In genomic region chr5:130707755-130708154, GRCm38 (mm10) we compare ENCODE assay signal across 19 mouse cellular contexts.
DNase-seq lines count a peak whose midpoint lies in the region; TF ChIP-seq lines count a peak whose summit lies in the region.
"Had no signal": no experiment of that assay in that cellular context is flagged by ENCODE, and none has a peak within 500 bp of the region (broad histone marks: within the 10 kb centered on the region; RNA-seq: fewer than 3 reads in every experiment).

No protein-coding gene starts in this region.

- H3K4me1 ChIP-seq in cerebellum, adult 2 months (ENCODE audit: control insufficient read depth, insufficient read depth, low read length), result peaks cover 44% of the 10 kb centered on the region
- no peaks in the 10 kb centered on the region for H3K4me1 ChIP-seq in heart, embryonic 10.5 days

- peak overlapping the region; percentile 63; the same call in 1 of the 2 replicates for H3K27ac ChIP-seq in cerebellum, adult 2 months (ENCODE audit: insufficient read depth, low read length)
- H3K27ac ChIP-seq in heart, embryonic 10.5 days, result no peak overlapping the region

- TF ChIP-seq CTCF in cerebellum, adult 2 months (IDR thresholded peaks at IDR 0.05; ENCODE audit: borderline replicate concordance, insufficient read depth, low read depth, low read length), result 0 out of 2 replicates have a peak, but pooled peaks have one; percentile 1

- no peak for TF ChIP-seq POLR2A in cerebellum, adult 2 months (IDR thresholded peaks at IDR 0.05; ENCODE audit: borderline replicate concordance, insufficient read depth, low read length)

- H3K4me3 ChIP-seq in cerebellum, adult 2 months (replicated peaks; ENCODE audit: insufficient read depth, low read depth, low read length), result no peak overlapping the region
- H3K4me3 ChIP-seq in heart, embryonic 10.5 days, result no peak overlapping the region

- WGBS in cerebellum, adult 2 months, result 68% methylated on average over 3 of the region's 3 CpGs
- 78% methylated on average over 3 of the region's 3 CpGs for WGBS in heart, embryonic 10.5 days

- H3K27me3 ChIP-seq in cerebellum, adult 2 months (ENCODE audit: control insufficient read depth, insufficient read depth, low read length), result no peaks in the 10 kb centered on the region
- no peaks in the 10 kb centered on the region for H3K27me3 ChIP-seq in heart, embryonic 10.5 days (ENCODE audit: insufficient read depth, poor library complexity, severe bottlenecking)
- H3K27me3 ChIP-seq: CH12.LX, Patski had no signal

- no peaks in the 10 kb centered on the region for H3K9me3 ChIP-seq in heart, embryonic 10.5 days

- H3K36me3 ChIP-seq in heart, embryonic 10.5 days, result no peaks in the 10 kb centered on the region
- H3K36me3 ChIP-seq: G1E had no signal

- DNase-seq in cerebellum, adult 2 months, result no peak
- no peak for DNase-seq in cerebellum, adult 9-11 months
- peak; percentile 52 for DNase-seq in heart, adult 11 months
- no peak for DNase-seq in heart, adult 18-20 months
- peak; percentile 60 for DNase-seq in heart, embryonic 10.5 days (ENCODE audit: low spot score)
- no peak for DNase-seq in heart, postnatal 4 days
- DNase-seq: adrenal gland, adult 2 months; adrenal gland, adult 8-10 months; adrenal gland, postnatal 10 days; adrenal gland, postnatal 14 days; adrenal gland, postnatal 25 days; adrenal gland, postnatal 36 days; B cell, adult 2 months; cerebellum, adult 11 months; cerebellum, adult 11-12 months; cerebellum, adult 18-20 months had no signal

Comparison
In these comparisons a context has a peak if more than half of its experiments do, and no peak if none do; other contexts are left out.
1. DNase-seq: peak in heart, adult 11 months (single experiment) and heart, embryonic 10.5 days (single experiment); none in cerebellum, adult 2 months (0 of 2), cerebellum, adult 9-11 months (single experiment), heart, adult 18-20 months (0 of 2) and heart, postnatal 4 days (single experiment).